Mouse (Mus musculus) midbrain, postnatal 0 days (tissue): ENCODE measurements around the gene Syt7. TPM values are rescaled to one million over a fixed set of nuclear protein-coding genes. Genes with fewer than 3 reads are reported as not detected.

Experiments used
- ATAC-seq: fragments of 200-750 bp; cut with Nextera tagmentation; 2 replicates; pipeline ENCODE4 v1.8.0; 2017; ENCODE audit warnings: moderate number of reproducible peaks, mild to moderate bottlenecking, moderate TSS enrichment, moderate library complexity; ENCODE audit not compliant: low FRiP score
- DNase-seq: peaks from one replicate; pipeline ENCODE4 v3.0.0-alpha.2; 2015; ENCODE audit warnings: low spot score
- H3K27ac ChIP-seq: fragments of 300-500 bp; sonication (generic); 2 replicates; pipeline ENCODE4 v1.5.1; 2014; ENCODE audit warnings: low read depth, mild to moderate bottlenecking, low read length, mixed read lengths
- H3K27me3 ChIP-seq: fragments of 300-500 bp; sonication (generic); 2 replicates; pipeline ENCODE4 v1.6.1; 2014; ENCODE audit warnings: low read length, control low read depth, mixed read lengths; ENCODE audit not compliant: insufficient read depth
- H3K36me3 ChIP-seq: fragments of 300-500 bp; sonication (generic); 2 replicates; pipeline ENCODE4 v1.6.1; 2014; ENCODE audit warnings: low read length, control low read depth, mixed read lengths; ENCODE audit not compliant: insufficient read depth
- H3K4me1 ChIP-seq: fragments of 300-500 bp; sonication (generic); 2 replicates; pipeline ENCODE4 v1.6.1; 2014; ENCODE audit warnings: mild to moderate bottlenecking, control low read depth, antibody characterized with exemption, low read length, mixed read lengths; ENCODE audit not compliant: insufficient read depth
- H3K4me2 ChIP-seq: fragments of 300-500 bp; sonication (generic); 2 replicates; pipeline ENCODE4 v1.6.1; 2014; ENCODE audit warnings: low read depth, mild to moderate bottlenecking, low read length, mixed read lengths; ENCODE audit not compliant: poor library complexity, severe bottlenecking
- H3K4me3 ChIP-seq: fragments of 300-500 bp; sonication (generic); 2 replicates; pipeline ENCODE4 v1.5.1; 2014; ENCODE audit warnings: low read depth, mild to moderate bottlenecking, low read length, moderate library complexity
- H3K9ac ChIP-seq: fragments of 300-500 bp; sonication (generic); replicated peaks from 2 replicates; pipeline ENCODE4 v1.6.1; 2014; ENCODE audit warnings: mild to moderate bottlenecking, low read length, moderate library complexity, mixed read lengths; ENCODE audit not compliant: poor library complexity, severe bottlenecking
- H3K9me3 ChIP-seq: fragments of 300-500 bp; sonication (generic); 2 replicates; pipeline ENCODE4 v1.6.1; 2016; ENCODE audit warnings: low read length, control low read depth
- CTCF ChIP-seq: IDR thresholded peaks from 2 replicates; pipeline ENCODE4 v1.5.1; 2016; ENCODE audit warnings: antibody characterized with exemption, mild to moderate bottlenecking
- WGBS: fragments of 180-500 bp; shearing (Covaris S2); extraction: QIAGEN DNeasy Blood & Tissue Kit; methylation state at CpG from one replicate; pipeline ENCODE4 v1.1.7; 2014; 5-methylcytosine and 5-hydroxymethylcytosine counted together
- polyA plus RNA-seq: library from polyadenylated mRNA; unstranded; fragments of >200 nt; fragmentation: Nextera tagmentation; extraction: Ambion mirVana; gene quantifications from 2 replicates; pipeline ENCODE4 v1.2.1, GENCODE M21; 2015
- total RNA-seq: library from RNA; depleted of rRNA; stranded (reverse); fragments of >200 nt; gene quantifications from 2 replicates; pipeline ENCODE4 v1.2.3, GENCODE M21; 2014

The Syt7 gene
- total and polyA plus RNA-seq, 2 experiments from 2014 or later, result 19.0 to 140 TPM

- no peak for TF ChIP-seq CTCF
- WGBS, result 78% methylated on average over 9 of the region's 9 CpGs
- H3K27me3 ChIP-seq, result no peaks in the 10 kb centered on the region
- H3K9ac ChIP-seq, result no peak overlapping the region
- H3K27ac ChIP-seq, result no peak overlapping the region
- H3K4me1 ChIP-seq, result no peaks in the 10 kb centered on the region
- ATAC-seq (no peak), DNase-seq (no peak)
- H3K9me3 ChIP-seq, result no peaks in the 10 kb centered on the region
- peaks cover 16% of the 10 kb centered on the region; the same call in 1 of the 2 replicates for H3K36me3 ChIP-seq
- no peak overlapping the region for H3K4me2 ChIP-seq
- no peak overlapping the region for H3K4me3 ChIP-seq
These were observed 38.5 kb downstream of the Syt7 start for GRCm38 (mm10) chr19:10427431-10427830.

DNA sequence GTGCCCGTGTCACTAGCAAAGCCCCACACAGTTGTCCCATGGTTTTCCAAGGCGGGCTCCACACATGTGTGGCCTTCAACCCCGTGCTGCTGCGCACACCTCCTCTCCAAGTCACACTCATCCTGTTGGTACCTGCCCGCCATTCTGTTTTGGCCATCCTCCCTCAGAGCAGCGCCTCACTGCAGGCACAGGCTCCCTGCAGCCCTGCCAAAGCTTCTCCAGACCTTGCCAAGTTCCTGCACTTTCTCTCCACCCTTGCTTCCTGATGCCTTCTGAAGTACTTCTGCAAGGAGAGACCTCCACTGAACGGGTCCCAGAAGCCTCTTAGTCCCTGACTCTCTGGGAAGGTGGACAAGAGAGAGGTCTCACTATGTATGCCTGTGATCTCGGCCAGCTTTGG is 40.5 kb downstream of the Syt7 start:
- TF ChIP-seq CTCF, result no peak
- DNase-seq, result no peak
- no peak overlapping the region for H3K4me3 ChIP-seq
- no peak overlapping the region for H3K9ac ChIP-seq
- no peaks in the 10 kb centered on the region for H3K9me3 ChIP-seq
- H3K27me3 ChIP-seq, result no peaks in the 10 kb centered on the region
- no peak for ATAC-seq
- no peaks in the 10 kb centered on the region for H3K4me1 ChIP-seq
- H3K27ac ChIP-seq, result no peak overlapping the region
- WGBS, result 82% methylated on average over 8 of the region's 8 CpGs
- H3K36me3 ChIP-seq, result peaks cover 8% of the 10 kb centered on the region; the same call in 1 of the 2 replicates
- H3K4me2 ChIP-seq, result no peak overlapping the region

- Histone ChIP-seq H3K27me3 (no peaks in the 10 kb centered on the region), H3K4me2 (no peak overlapping the region), H3K36me3 (peaks cover 8% of the 10 kb centered on the region; the same call in 1 of the 2 replicates), H3K27ac (no peak overlapping the region), H3K4me1 (no peaks in the 10 kb centered on the region), H3K9me3 (no peaks in the 10 kb centered on the region), H3K4me3 (no peak overlapping the region), H3K9ac (no peak overlapping the region)
- 49% methylated on average over 3 of the region's 3 CpGs for WGBS
- ATAC-seq (no peak; the same call in 1 of the 2 replicates), DNase-seq (no peak)
- TF ChIP-seq CTCF, result no peak
These were observed 42.5 kb downstream of the Syt7 start for GRCm38 (mm10) chr19:10431410-10431809.

GRCm38 (mm10) chr19:10431841-10432240 is 43.0 kb downstream of the Syt7 start:
- no peaks in the 10 kb centered on the region for H3K4me1 ChIP-seq
- H3K27ac ChIP-seq, result no peak overlapping the region
- DNase-seq, result no peak
- no peaks in the 10 kb centered on the region for H3K27me3 ChIP-seq
- H3K9me3 ChIP-seq, result no peaks in the 10 kb centered on the region
- TF ChIP-seq CTCF, result no peak
- H3K4me3 ChIP-seq, result no peak overlapping the region
- H3K36me3 ChIP-seq, result peaks cover 8% of the 10 kb centered on the region; the same call in 1 of the 2 replicates
- 57% methylated on average over 4 of the region's 4 CpGs for WGBS
- H3K4me2 ChIP-seq, result no peak overlapping the region
- ATAC-seq, result no peak
- no peak overlapping the region for H3K9ac ChIP-seq

GRCm38 (mm10) chr19:10433225-10433624 is 44.3 kb downstream of the Syt7 start:
- Histone ChIP-seq H3K4me3 (no peak overlapping the region), H3K9ac (0 out of 2 replicates have a peak overlapping the region, but pooled peaks have one; percentile 29), H3K4me1 (no peaks in the 10 kb centered on the region), H3K36me3 (0 out of 2 replicates have a peak, but pooled peaks cover 6% of the 10 kb centered on the region), H3K4me2 (no peak overlapping the region), H3K27ac (no peak overlapping the region), H3K9me3 (no peaks in the 10 kb centered on the region), H3K27me3 (no peaks in the 10 kb centered on the region)
- WGBS, result 71% methylated on average over 7 of the region's 7 CpGs
- ATAC-seq, result no peak
- DNase-seq, result no peak
- TF ChIP-seq CTCF, result no peak

- no peaks in the 10 kb centered on the region for H3K4me1 ChIP-seq
- H3K9ac ChIP-seq, result no peak overlapping the region
- no peak overlapping the region for H3K4me2 ChIP-seq
- DNase-seq (no peak), ATAC-seq (no peak)
- H3K4me3 ChIP-seq, result no peak overlapping the region
- no peak for TF ChIP-seq CTCF
- H3K27me3 ChIP-seq, result no peaks in the 10 kb centered on the region
- no peak overlapping the region for H3K27ac ChIP-seq
- H3K9me3 ChIP-seq, result no peaks in the 10 kb centered on the region
- 55% methylated on average over 9 of the region's 9 CpGs for WGBS
- H3K36me3 ChIP-seq, result peaks cover 3% of the 10 kb centered on the region; the same call in 1 of the 2 replicates
These were observed 45.1 kb downstream of the Syt7 start for GRCm38 (mm10) chr19:10433879-10434540.
